Mouse (Mus musculus): Measurements from ENCODE around the gene Maml2. TPM values are rescaled to one million over a fixed set of nuclear protein-coding genes. Genes with fewer than 3 reads are reported as not detected.

Maml2 gene
- polyA plus RNA-seq, 1 experiment from 2014 or later = 6.5 TPM

GRCm38 (mm10) chr9:13303976-13304375 is 6.2 kb downstream of the Maml2 start:
- H3K27ac ChIP-seq (ENCODE audit: low read depth) = no peak overlapping the region

DNA sequence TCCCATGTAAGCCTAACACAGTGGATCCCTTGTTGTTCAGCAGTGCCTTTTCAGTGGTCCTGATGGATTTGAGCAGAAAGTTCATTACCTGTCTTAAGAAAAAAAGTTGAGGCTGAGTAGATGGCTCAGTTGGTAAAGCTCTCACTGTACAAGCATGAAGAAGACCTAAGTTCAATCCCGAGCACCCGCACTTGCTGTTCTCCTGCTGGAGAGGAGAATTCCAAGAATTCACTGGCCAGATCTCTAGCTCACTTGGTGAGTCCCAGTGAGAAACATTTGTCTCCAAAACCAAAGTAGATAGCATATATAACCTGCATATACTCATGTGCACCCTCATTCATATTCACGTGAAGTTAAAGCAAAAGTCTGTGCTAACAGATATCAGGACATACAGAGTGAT is 8.7 kb downstream of the Maml2 start:
- Histone ChIP-seq H3K27me3 (replicated peaks; ENCODE audit: control insufficient read depth, insufficient read depth, low read length) (no peaks in the 10 kb centered on the region), H3K9ac (ENCODE audit: low read length) (no peak overlapping the region), H3K36me3 (ENCODE audit: control insufficient read depth, insufficient read depth, low read length) (no peaks in the 10 kb centered on the region), H3K4me2 (ENCODE audit: low read length) (no peak overlapping the region), H3K4me1 (replicated peaks; ENCODE audit: control insufficient read depth, insufficient read depth, low read length) (peaks cover 25% of the 10 kb centered on the region), H3K9me3 (ENCODE audit: control insufficient read depth, low read length) (no peaks in the 10 kb centered on the region), H3K4me3 (ENCODE audit: low read depth, low read length) (no peak overlapping the region), H3K27ac (ENCODE audit: low read depth) (no peak overlapping the region)
- ATAC-seq (replicated peaks; ENCODE audit: low FRiP score, low TSS enrichment, low read depth) = no peak
- WGBS = 93% methylated on average over 3 of the region's 3 CpGs
- no peak for DNase-seq (ENCODE audit: low spot score)

More at GRCm38 (mm10) chr9:13303976-13304375, 6.2 kb downstream of the Maml2 start:
- Histone ChIP-seq H3K4me3 (ENCODE audit: low read depth, low read length) (no peak overlapping the region), H3K4me2 (ENCODE audit: low read length) (no peak overlapping the region), H3K4me1 (replicated peaks; ENCODE audit: control insufficient read depth, insufficient read depth, low read length) (peaks cover 25% of the 10 kb centered on the region), H3K9ac (ENCODE audit: low read length) (no peak overlapping the region), H3K9me3 (ENCODE audit: control insufficient read depth, low read length) (no peaks in the 10 kb centered on the region), H3K27me3 (replicated peaks; ENCODE audit: control insufficient read depth, insufficient read depth, low read length) (no peaks in the 10 kb centered on the region), H3K36me3 (ENCODE audit: control insufficient read depth, insufficient read depth, low read length) (no peaks in the 10 kb centered on the region)
- WGBS = 36% methylated on average over 6 of the region's 6 CpGs
- ATAC-seq (replicated peaks; ENCODE audit: low FRiP score, low TSS enrichment, low read depth) = no peak
- DNase-seq (ENCODE audit: low spot score) = no peak

DNA sequence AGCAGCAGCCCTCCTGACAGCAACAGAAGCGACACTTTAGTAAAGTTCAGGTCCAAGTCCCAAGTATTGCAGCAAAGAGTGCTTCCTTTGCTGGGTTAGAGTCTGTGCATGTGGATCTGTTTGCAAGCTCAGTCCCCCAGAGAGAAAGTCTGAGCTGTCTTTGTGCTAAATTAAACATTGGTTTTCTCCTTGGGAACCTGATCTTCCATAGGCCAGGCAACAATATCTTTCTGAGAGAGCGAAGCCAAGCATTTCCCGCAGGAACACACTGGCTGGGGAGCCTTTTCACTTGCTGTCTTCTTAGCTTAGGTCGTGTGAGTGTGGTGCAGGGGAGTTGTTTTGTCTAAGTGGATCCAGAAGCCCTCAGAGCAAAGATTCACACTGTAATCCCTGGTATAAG is 9.5 kb downstream of the Maml2 start:
- 53% methylated on average over 4 of the region's 4 CpGs for WGBS
- H3K4me2 ChIP-seq (ENCODE audit: low read length) = no peak overlapping the region
- ATAC-seq (replicated peaks; ENCODE audit: low FRiP score, low TSS enrichment, low read depth) = no peak
- no peak overlapping the region for H3K27ac ChIP-seq (ENCODE audit: low read depth)
- peaks cover 18% of the 10 kb centered on the region for H3K4me1 ChIP-seq (replicated peaks; ENCODE audit: control insufficient read depth, insufficient read depth, low read length)
- no peaks in the 10 kb centered on the region for H3K27me3 ChIP-seq (replicated peaks; ENCODE audit: control insufficient read depth, insufficient read depth, low read length)
- no peaks in the 10 kb centered on the region for H3K36me3 ChIP-seq (ENCODE audit: control insufficient read depth, insufficient read depth, low read length)
- no peak overlapping the region for H3K9ac ChIP-seq (ENCODE audit: low read length)
- H3K4me3 ChIP-seq (ENCODE audit: low read depth, low read length) = no peak overlapping the region
- no peaks in the 10 kb centered on the region for H3K9me3 ChIP-seq (ENCODE audit: control insufficient read depth, low read length)
- no peak for DNase-seq (ENCODE audit: low spot score)

- no peak overlapping the region for H3K4me3 ChIP-seq (ENCODE audit: low read depth, low read length)
- H3K4me1 ChIP-seq (replicated peaks; ENCODE audit: control insufficient read depth, insufficient read depth, low read length) = peaks cover 14% of the 10 kb centered on the region; the same call in 1 of the 2 replicates
- no peaks in the 10 kb centered on the region for H3K36me3 ChIP-seq (ENCODE audit: control insufficient read depth, insufficient read depth, low read length)
- H3K9ac ChIP-seq (ENCODE audit: low read length) = no peak overlapping the region
- H3K4me2 ChIP-seq (ENCODE audit: low read length) = no peak overlapping the region
- no peak overlapping the region for H3K27ac ChIP-seq (ENCODE audit: low read depth)
- ATAC-seq (replicated peaks; ENCODE audit: low FRiP score, low TSS enrichment, low read depth) = no peak
- no peaks in the 10 kb centered on the region for H3K9me3 ChIP-seq (ENCODE audit: control insufficient read depth, low read length)
- H3K27me3 ChIP-seq (replicated peaks; ENCODE audit: control insufficient read depth, insufficient read depth, low read length) = no peaks in the 10 kb centered on the region
- DNase-seq (ENCODE audit: low spot score) = no peak
- WGBS = 61% methylated on average over 8 of the region's 8 CpGs
These were observed 11.0 kb downstream of the Maml2 start for GRCm38 (mm10) chr9:13308718-13309117.

DNA sequence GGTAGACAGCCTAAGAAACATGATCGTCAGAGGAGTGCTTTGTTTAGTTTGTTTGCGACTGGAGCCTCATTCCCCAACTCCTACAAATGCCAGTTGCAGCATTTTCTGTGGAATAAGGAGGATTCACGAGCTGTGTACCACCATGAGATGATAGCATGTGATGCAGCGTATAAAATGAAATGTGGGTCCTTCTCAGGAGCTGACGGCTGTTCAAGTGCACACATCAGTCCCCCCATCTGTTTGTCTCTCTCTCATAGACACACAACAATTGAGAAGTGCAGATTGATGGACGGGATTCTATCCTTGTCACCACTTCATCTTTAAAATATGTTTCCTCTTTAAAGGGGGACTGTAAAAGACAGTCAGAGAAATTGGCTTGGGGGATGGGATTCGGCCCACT is 12.1 kb downstream of the Maml2 start:
- Histone ChIP-seq H3K27ac (ENCODE audit: low read depth) (no peak overlapping the region), H3K36me3 (ENCODE audit: control insufficient read depth, insufficient read depth, low read length) (no peaks in the 10 kb centered on the region), H3K4me3 (ENCODE audit: low read depth, low read length) (no peak overlapping the region), H3K9me3 (ENCODE audit: control insufficient read depth, low read length) (no peaks in the 10 kb centered on the region), H3K27me3 (replicated peaks; ENCODE audit: control insufficient read depth, insufficient read depth, low read length) (no peaks in the 10 kb centered on the region), H3K4me1 (replicated peaks; ENCODE audit: control insufficient read depth, insufficient read depth, low read length) (0 out of 2 replicates have a peak, but pooled peaks cover 5% of the 10 kb centered on the region), H3K9ac (ENCODE audit: low read length) (no peak overlapping the region), H3K4me2 (ENCODE audit: low read length) (no peak overlapping the region)
- DNase-seq (ENCODE audit: low spot score) = no peak
- WGBS = 71% methylated on average over 7 of the region's 7 CpGs
- ATAC-seq (replicated peaks; ENCODE audit: low FRiP score, low TSS enrichment, low read depth) = no peak

GRCm38 (mm10) chr9:13310236-13310635 is 12.5 kb downstream of the Maml2 start:
- no peak overlapping the region for H3K4me3 ChIP-seq (ENCODE audit: low read depth, low read length)
- 77% methylated on average over 3 of the region's 3 CpGs for WGBS
- no peak overlapping the region for H3K27ac ChIP-seq (ENCODE audit: low read depth)
- H3K36me3 ChIP-seq (ENCODE audit: control insufficient read depth, insufficient read depth, low read length) = no peaks in the 10 kb centered on the region
- H3K4me2 ChIP-seq (ENCODE audit: low read length) = no peak overlapping the region
- no peaks in the 10 kb centered on the region for H3K9me3 ChIP-seq (ENCODE audit: control insufficient read depth, low read length)
- ATAC-seq (replicated peaks; ENCODE audit: low FRiP score, low TSS enrichment, low read depth) = no peak
- H3K4me1 ChIP-seq (replicated peaks; ENCODE audit: control insufficient read depth, insufficient read depth, low read length) = 0 out of 2 replicates have a peak, but pooled peaks cover 5% of the 10 kb centered on the region
- H3K27me3 ChIP-seq (replicated peaks; ENCODE audit: control insufficient read depth, insufficient read depth, low read length) = no peaks in the 10 kb centered on the region
- no peak overlapping the region for H3K9ac ChIP-seq (ENCODE audit: low read length)
- DNase-seq (ENCODE audit: low spot score) = no peak

DNA sequence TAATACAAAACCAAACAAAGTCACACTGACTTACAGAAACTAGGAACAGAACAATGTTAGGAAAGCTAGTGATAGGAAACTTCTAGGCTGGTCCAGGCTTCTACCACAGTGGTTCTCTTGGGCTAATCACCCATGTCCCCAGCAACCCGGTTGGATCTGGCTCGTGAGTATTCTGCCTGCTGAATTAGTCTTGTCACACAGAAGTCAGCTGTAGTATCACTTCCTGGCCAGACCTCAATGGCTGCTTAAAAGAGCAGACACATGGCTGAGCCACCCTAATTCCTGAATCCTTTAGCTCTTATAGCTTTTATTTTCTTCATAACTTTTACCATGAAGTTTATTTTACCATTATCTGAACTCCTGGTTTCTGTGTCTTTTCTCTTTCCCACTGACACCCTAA is 13.3 kb downstream of the Maml2 start:
- no peak for DNase-seq (ENCODE audit: low spot score)
- H3K36me3 ChIP-seq (ENCODE audit: control insufficient read depth, insufficient read depth, low read length) = no peaks in the 10 kb centered on the region
- H3K4me1 ChIP-seq (replicated peaks; ENCODE audit: control insufficient read depth, insufficient read depth, low read length) = peaks cover 5% of the 10 kb centered on the region; the same call in 1 of the 2 replicates
- H3K4me2 ChIP-seq (ENCODE audit: low read length) = no peak overlapping the region
- no peak overlapping the region for H3K27ac ChIP-seq (ENCODE audit: low read depth)
- no peaks in the 10 kb centered on the region for H3K9me3 ChIP-seq (ENCODE audit: control insufficient read depth, low read length)
- 62% methylated on average over 2 of the region's 2 CpGs for WGBS
- H3K9ac ChIP-seq (ENCODE audit: low read length) = no peak overlapping the region
- H3K4me3 ChIP-seq (ENCODE audit: low read depth, low read length) = no peak overlapping the region
- ATAC-seq (replicated peaks; ENCODE audit: low FRiP score, low TSS enrichment, low read depth) = no peak
- H3K27me3 ChIP-seq (replicated peaks; ENCODE audit: control insufficient read depth, insufficient read depth, low read length) = no peaks in the 10 kb centered on the region

- DNase-seq (ENCODE audit: low spot score) = no peak
- Histone ChIP-seq H3K27me3 (replicated peaks; ENCODE audit: control insufficient read depth, insufficient read depth, low read length) (no peaks in the 10 kb centered on the region), H3K9ac (ENCODE audit: low read length) (no peak overlapping the region), H3K36me3 (ENCODE audit: control insufficient read depth, insufficient read depth, low read length) (no peaks in the 10 kb centered on the region), H3K9me3 (ENCODE audit: control insufficient read depth, low read length) (no peaks in the 10 kb centered on the region), H3K4me3 (ENCODE audit: low read depth, low read length) (no peak overlapping the region), H3K4me2 (ENCODE audit: low read length) (no peak overlapping the region), H3K27ac (ENCODE audit: low read depth) (no peak overlapping the region), H3K4me1 (replicated peaks; ENCODE audit: control insufficient read depth, insufficient read depth, low read length) (no peaks in the 10 kb centered on the region; the same call in 1 of the 2 replicates)
- no peak for ATAC-seq (replicated peaks; ENCODE audit: low FRiP score, low TSS enrichment, low read depth)
- 93% methylated on average over 2 of the region's 2 CpGs for WGBS
These were observed 16.2 kb downstream of the Maml2 start for GRCm38 (mm10) chr9:13313923-13314322.

GRCm38 (mm10) chr9:13314577-13315004 is 16.8 kb downstream of the Maml2 start:
- WGBS = 69% methylated on average over 5 of the region's 5 CpGs
- no peak for DNase-seq (ENCODE audit: low spot score)
- H3K9ac ChIP-seq (ENCODE audit: low read length) = no peak overlapping the region

More at GRCm38 (mm10) chr9:13314577-13315004, 16.8 kb downstream of the Maml2 start:
- Histone ChIP-seq H3K27ac (ENCODE audit: low read depth) (no peak overlapping the region), H3K36me3 (ENCODE audit: control insufficient read depth, insufficient read depth, low read length) (no peaks in the 10 kb centered on the region), H3K4me1 (replicated peaks; ENCODE audit: control insufficient read depth, insufficient read depth, low read length) (no peaks in the 10 kb centered on the region; the same call in 1 of the 2 replicates), H3K4me2 (ENCODE audit: low read length) (no peak overlapping the region), H3K9me3 (ENCODE audit: control insufficient read depth, low read length) (no peaks in the 10 kb centered on the region), H3K4me3 (ENCODE audit: low read depth, low read length) (no peak overlapping the region), H3K27me3 (replicated peaks; ENCODE audit: control insufficient read depth, insufficient read depth, low read length) (no peaks in the 10 kb centered on the region)
- no peak for ATAC-seq (replicated peaks; ENCODE audit: low FRiP score, low TSS enrichment, low read depth)

Measured in intestine, embryonic 14.5 days (tissue).